Mouse (Mus musculus) liver, postnatal 0 days (tissue): ENCODE data around the gene Scarf1.

Experiments used
- CTCF ChIP-seq: sonication (generic); IDR thresholded peaks from 2 replicates; pipeline ENCODE4 v1.5.1; 2016; ENCODE audit warnings: antibody characterized with exemption, low read depth
- EP300 ChIP-seq: IDR thresholded peaks from 2 replicates; pipeline ENCODE4 v1.6.1; 2016; ENCODE audit warnings: antibody characterized with exemption, low read depth, mild to moderate bottlenecking

DNA sequence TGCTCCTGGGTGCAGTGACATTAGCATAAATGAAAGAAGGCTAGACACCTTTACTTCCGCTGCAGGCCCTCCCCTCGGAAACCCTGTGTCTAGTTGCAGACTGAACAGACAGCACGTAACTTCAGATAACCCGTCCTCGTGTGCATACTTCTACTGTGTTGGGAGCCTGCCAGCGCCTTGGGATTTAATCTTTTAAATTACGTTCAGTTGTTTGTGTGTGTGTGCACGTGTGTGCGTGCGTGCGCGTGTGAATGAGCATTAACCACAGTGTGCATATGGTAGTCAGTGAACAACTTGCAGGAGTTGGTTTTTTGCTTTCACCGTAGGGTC lies 25.6 kb downstream of the Scarf1 start:
- TF ChIP-seq CTCF (no peak), EP300 (no peak)
